Mouse (Mus musculus): ENCODE data around the gene Oip5. TPM values are rescaled to one million over a fixed set of nuclear protein-coding genes. Genes with fewer than 3 reads are reported as not detected.
"Not testable (repeated sequence)": the region's sequence is repeated elsewhere in the genome, so short reads cannot be mapped to it uniquely, and the experiment has no call there.

The Oip5 gene
- polyA plus RNA-seq, 1 experiment from 2014 or later: 16.6 TPM

DNA sequence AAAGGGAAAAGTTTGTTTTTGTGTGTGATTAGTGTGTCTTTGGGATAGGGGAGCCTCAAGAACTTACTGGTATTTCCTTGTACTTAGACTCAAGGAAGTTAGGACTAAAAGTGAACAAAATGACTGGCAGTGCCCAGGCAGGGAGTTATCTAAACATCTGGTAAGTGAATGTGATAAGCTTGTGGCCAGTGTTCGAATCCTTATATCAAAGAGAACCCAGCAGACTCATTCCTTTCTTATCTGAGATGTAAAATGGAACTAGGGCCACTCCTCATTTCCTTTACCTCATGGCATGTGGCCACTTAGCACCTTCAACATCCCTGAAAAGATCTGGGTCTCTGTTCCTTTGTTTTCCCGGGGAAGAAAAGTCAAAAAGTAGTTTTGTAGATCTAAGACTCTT lies 14.4 kb downstream of the Oip5 start:
- Histone ChIP-seq H3K4me1 (0 out of 2 replicates have a peak, but pooled peaks cover 2% of the 10 kb centered on the region), H3K4me2 (no peak overlapping the region), H3K27me3 (no peaks in the 10 kb centered on the region), H3K9me3 (no peaks in the 10 kb centered on the region), H3K4me3 (no peak overlapping the region), H3K9ac (no peak overlapping the region), H3K27ac (no peak overlapping the region), H3K36me3 (peaks cover 54% of the 10 kb centered on the region)
- ATAC-seq (ENCODE audit: insufficient number of reproducible peaks, low FRiP score, low TSS enrichment, low read depth): no peak
- 84% methylated on average over 2 of the region's 2 CpGs for WGBS

DNA sequence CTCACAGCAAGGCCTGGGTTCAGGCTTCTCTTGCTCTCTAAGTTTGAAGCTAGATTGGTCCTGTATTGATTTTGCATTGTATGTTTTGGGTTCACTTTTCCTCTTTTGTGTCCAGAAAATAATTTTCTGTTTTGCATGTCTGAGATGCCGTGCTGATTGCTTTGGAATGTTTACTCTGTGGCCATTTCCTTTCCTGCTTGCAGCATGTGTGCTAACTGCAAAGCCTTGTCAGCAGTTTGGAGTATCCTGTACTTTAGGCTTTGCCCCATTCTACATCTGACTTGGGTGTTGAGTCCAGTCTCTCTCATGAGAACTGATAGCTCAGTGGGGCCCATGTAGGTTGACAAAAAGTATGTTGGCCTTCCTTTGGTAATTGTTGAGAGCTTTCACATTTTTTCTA lies 15.8 kb downstream of the Oip5 start:
- Histone ChIP-seq H3K9me3 (no peaks in the 10 kb centered on the region), H3K27me3 (no peaks in the 10 kb centered on the region), H3K27ac (no peak overlapping the region), H3K4me1 (0 out of 2 replicates have a peak, but pooled peaks cover 2% of the 10 kb centered on the region), H3K4me2 (no peak overlapping the region), H3K36me3 (peaks cover 52% of the 10 kb centered on the region), H3K9ac (no peak overlapping the region), H3K4me3 (no peak overlapping the region)
- no peak for ATAC-seq (ENCODE audit: insufficient number of reproducible peaks, low FRiP score, low TSS enrichment, low read depth)
- WGBS: 70% methylated on average over 1 of the region's 1 CpGs

DNA sequence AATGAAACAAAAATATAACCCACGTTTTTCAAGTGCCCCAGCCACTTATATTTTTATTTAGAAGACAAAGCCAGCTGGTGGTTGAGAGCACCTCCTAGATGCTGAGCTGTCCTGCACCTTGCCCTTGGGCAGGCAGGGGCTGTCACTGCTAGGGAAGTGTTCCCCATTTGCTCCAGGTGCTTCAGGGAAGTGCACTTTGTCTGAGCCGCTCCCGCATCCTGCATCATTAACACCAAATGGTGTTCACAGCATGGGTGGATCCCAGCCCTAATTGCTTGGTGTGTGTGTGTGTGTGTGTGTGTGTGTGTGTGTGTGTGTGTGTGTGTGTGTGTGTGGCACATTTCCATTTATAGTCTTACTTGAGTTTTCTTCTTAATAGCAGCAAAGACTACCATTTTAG lies 16.7 kb downstream of the Oip5 start:
- H3K4me3 ChIP-seq; H3K4me1 ChIP-seq; H3K27ac ChIP-seq; H3K4me2 ChIP-seq; H3K9me3 ChIP-seq; H3K27me3 ChIP-seq; ATAC-seq (ENCODE audit: insufficient number of reproducible peaks, low FRiP score, low TSS enrichment, low read depth); H3K9ac ChIP-seq: not testable (repeated sequence)
- H3K36me3 ChIP-seq: peaks cover 55% of the 10 kb centered on the region
- 41% methylated on average over 3 of the region's 3 CpGs for WGBS

DNA sequence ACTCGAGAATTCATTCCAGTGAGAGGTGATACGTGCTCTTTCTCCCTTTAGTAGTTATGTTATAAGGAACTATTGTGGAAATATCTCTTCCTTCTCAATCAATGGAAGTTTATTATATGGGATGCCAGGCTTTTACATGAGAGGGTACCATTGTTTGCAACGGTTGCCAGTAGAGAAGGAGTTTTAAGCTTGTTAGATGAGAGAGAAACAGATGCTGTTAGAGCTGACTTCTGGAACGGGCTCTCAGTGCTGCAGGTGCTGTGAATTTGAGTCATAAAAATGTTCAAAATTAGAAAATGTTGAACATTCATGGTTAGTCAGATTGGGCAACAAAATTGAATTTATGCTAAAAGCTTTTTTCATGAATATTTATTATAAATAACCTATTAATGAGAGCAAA lies 17.2 kb downstream of the Oip5 start:
- H3K36me3 ChIP-seq: peaks cover 57% of the 10 kb centered on the region
- no peak overlapping the region for H3K4me3 ChIP-seq
- 74% methylated on average over 4 of the region's 4 CpGs for WGBS
- no peaks in the 10 kb centered on the region for H3K27me3 ChIP-seq
- ATAC-seq (ENCODE audit: insufficient number of reproducible peaks, low FRiP score, low TSS enrichment, low read depth): no peak
- no peak overlapping the region for H3K9ac ChIP-seq
- H3K4me1 ChIP-seq: 0 out of 2 replicates have a peak, but pooled peaks cover 2% of the 10 kb centered on the region
- no peak overlapping the region for H3K27ac ChIP-seq
- no peak overlapping the region for H3K4me2 ChIP-seq
- H3K9me3 ChIP-seq: no peaks in the 10 kb centered on the region

DNA sequence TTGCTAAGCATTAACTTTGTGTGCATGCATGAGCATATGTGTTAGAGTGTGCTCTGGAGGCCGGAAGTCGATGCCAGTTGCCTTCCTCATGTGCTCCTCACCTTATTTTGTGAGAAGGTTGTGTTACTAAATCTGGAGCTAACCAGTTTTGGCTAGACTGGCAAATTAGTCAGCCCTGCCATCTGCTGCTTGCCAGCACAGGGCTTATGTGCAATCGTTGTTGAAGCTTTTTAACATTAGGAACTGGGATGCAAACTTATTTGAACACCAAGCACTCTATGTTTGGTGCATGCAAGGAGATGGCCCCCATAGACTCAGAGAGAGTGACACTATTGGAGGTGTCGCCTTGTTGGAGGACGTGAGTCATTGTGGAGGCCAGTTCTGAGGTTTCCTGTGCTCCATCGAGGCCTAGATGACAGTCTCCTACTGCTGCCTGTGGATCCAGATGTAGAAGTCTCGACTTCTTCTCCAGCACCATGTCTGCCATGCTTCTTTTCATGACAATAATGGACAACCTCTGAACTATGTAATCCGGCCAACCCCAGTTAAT lies 21.4 kb downstream of the Oip5 start:
- H3K9me3 ChIP-seq: no peaks in the 10 kb centered on the region
- 87% methylated on average over 8 of the region's 8 CpGs for WGBS
- no peak overlapping the region for H3K4me3 ChIP-seq
- no peak overlapping the region for H3K27ac ChIP-seq
- H3K36me3 ChIP-seq: peaks cover 38% of the 10 kb centered on the region
- H3K27me3 ChIP-seq: no peaks in the 10 kb centered on the region
- 0 out of 2 replicates have a peak, but pooled peaks cover 2% of the 10 kb centered on the region for H3K4me1 ChIP-seq
- no peak for ATAC-seq (ENCODE audit: insufficient number of reproducible peaks, low FRiP score, low TSS enrichment, low read depth)
- H3K4me2 ChIP-seq: no peak overlapping the region
- H3K9ac ChIP-seq: no peak overlapping the region

DNA sequence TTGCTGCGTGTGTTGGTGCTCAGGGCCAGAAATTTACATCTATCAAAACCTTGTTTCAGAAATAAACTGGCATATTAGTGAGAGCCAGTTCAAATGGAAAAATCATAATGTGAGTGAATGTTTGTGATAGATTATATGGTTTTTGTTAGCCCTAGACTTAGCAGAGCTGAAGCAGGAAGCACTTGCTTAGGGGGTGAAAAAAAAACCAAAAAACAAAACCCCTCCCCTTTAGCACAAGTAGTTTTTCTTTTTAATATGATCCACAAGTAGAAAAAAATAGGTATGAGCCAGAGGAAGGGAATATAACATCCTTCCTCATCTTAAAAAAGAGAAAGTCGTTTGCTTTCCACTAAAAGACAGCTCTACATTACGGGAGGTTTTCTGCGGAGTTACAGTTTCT lies 23.0 kb downstream of the Oip5 start:
- H3K9ac ChIP-seq: peak overlapping the region; percentile 86; the same call in 1 of the 2 replicates
- no peaks in the 10 kb centered on the region for H3K27me3 ChIP-seq
- 23% methylated on average over 4 of the region's 4 CpGs for WGBS
- peaks cover 31% of the 10 kb centered on the region for H3K36me3 ChIP-seq
- H3K27ac ChIP-seq: no peak overlapping the region
- no peaks in the 10 kb centered on the region for H3K9me3 ChIP-seq
- no peak for ATAC-seq (ENCODE audit: insufficient number of reproducible peaks, low FRiP score, low TSS enrichment, low read depth)
- no peaks in the 10 kb centered on the region for H3K4me1 ChIP-seq
- peak overlapping the region; percentile 49 for H3K4me2 ChIP-seq
- peak overlapping the region; percentile 86 for H3K4me3 ChIP-seq

DNA sequence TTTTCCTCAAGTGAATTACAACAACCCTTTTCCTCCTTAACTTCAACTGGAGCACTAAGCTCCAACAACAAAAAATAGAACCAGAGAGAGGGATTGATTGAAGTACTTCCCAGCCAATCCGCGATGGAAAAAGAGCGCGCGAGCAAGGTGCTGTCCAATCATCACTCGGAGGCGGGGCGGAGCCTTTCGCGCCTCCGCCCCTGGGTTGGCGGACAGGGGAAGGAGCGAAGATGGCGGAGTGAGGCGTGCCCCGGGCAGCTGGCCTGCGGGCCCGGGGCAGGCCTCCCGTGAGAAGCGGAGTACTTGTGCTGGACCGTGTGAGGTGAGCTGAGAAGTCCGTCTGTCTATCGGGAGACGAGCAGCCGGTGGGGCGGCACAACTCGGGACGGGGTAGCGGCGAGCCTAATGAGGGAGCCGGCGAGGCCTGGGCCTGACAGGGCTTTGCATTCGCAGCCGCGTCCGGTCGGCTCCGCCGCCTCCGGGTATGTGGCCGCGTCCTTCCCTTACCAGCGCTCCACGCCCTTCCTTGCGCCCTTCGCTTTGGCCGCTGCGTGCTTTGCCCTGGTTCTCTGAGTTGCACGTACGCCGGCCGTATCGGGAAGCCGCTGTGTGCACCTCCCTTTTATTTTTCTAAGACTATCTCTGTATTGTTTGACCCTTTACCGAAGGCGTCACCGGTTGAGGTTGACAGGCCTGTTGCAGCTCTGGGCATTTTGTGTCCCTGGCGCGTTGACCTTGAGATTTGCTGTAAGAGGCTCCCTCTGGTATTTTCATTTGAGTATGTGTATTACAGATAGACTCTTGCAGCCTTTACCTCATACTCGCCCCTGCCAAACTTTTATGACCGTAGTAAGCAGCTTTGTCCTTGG lies 23.9 kb downstream of the Oip5 start:
- Histone ChIP-seq H3K36me3 (peaks cover 26% of the 10 kb centered on the region), H3K9ac (peak overlapping the region; percentile 86), H3K4me3 (peak overlapping the region; percentile 86), H3K27ac (peak overlapping the region; percentile 90), H3K4me1 (no peaks in the 10 kb centered on the region), H3K27me3 (no peaks in the 10 kb centered on the region), H3K4me2 (peak overlapping the region; percentile 49), H3K9me3 (no peaks in the 10 kb centered on the region)
- ATAC-seq (ENCODE audit: insufficient number of reproducible peaks, low FRiP score, low TSS enrichment, low read depth): peak; percentile 96
- WGBS: under 1% methylated on average over 61 of the region's 61 CpGs

DNA sequence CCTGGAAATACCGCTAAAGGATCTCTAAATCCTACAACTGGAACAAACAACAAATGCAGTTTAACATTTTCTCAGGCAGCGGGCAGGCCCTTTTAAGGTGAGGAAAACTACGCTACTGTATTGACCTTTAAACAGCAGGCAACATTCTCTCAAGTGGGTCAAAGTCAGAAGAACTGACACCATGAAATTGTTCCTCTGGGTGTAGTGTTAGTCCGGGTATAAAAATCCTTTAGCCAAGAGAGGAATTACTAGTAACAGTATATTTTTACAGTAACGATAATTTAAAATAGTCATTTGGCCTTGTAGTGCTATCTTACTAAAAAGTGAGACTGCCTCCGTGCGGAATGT lies 24.5 kb downstream of the Oip5 start:
- WGBS: 8% methylated on average over 7 of the region's 7 CpGs
- H3K9ac ChIP-seq: no peak overlapping the region
- peak; percentile 11; the same call in 1 of the 2 replicates for ATAC-seq (ENCODE audit: insufficient number of reproducible peaks, low FRiP score, low TSS enrichment, low read depth)

DNA sequence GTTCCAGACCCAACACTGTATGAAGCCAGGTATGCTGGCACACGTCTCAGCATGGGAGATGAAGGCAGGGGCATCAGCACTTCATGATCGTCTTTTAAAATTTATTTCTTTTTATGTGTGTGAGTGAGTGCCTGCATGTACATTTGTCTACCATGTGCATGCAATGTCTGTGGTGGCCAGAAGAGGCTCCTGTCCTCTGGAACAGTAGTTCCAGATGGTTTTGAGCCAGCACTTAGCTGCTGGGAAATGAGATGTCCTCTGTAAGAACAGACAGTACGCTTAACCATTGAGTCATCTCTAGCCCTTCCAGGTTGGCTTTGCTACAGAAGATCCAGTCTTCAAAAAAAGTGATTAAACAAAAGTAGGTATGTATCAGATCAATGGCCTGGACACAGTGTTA lies 27.0 kb downstream of the Oip5 start:
- H3K4me3 ChIP-seq: no peak overlapping the region
- no peak overlapping the region for H3K27ac ChIP-seq
- no peak overlapping the region for H3K9ac ChIP-seq
- peaks cover 1% of the 10 kb centered on the region; the same call in 1 of the 2 replicates for H3K36me3 ChIP-seq
- ATAC-seq (ENCODE audit: insufficient number of reproducible peaks, low FRiP score, low TSS enrichment, low read depth): no peak
- H3K27me3 ChIP-seq: no peaks in the 10 kb centered on the region
- 86% methylated on average over 3 of the region's 3 CpGs for WGBS
- H3K4me1 ChIP-seq: no peaks in the 10 kb centered on the region
- H3K4me2 ChIP-seq: no peak overlapping the region
- no peaks in the 10 kb centered on the region for H3K9me3 ChIP-seq

More for the DNA sequence above, 24.5 kb downstream of the Oip5 start:
- Histone ChIP-seq H3K9me3 (no peaks in the 10 kb centered on the region), H3K4me3 (peak overlapping the region; percentile 86), H3K4me2 (peak overlapping the region; percentile 33), H3K36me3 (peaks cover 21% of the 10 kb centered on the region), H3K27ac (peak overlapping the region; percentile 80), H3K4me1 (no peaks in the 10 kb centered on the region), H3K27me3 (no peaks in the 10 kb centered on the region)

DNA sequence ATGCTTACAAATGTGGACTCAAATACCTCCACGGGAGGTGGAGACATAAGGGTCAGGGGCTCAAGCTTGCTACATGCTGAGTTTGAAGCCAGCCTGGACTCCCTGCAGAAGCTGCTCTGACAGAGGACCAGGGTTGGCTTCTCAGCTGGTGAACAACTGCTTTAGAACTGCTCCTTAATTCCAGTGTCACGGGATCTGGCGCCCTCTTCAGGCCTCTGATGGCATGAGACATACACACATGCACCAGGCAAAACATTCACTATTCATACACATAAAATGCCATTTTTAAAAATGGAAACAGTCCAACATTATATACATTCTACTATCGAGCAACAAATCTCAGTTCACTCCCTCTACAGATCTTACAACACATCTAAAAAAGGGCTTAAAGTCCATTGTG lies 30.9 kb downstream of the Oip5 start:
- no peak overlapping the region for H3K27ac ChIP-seq
- H3K9ac ChIP-seq: no peak overlapping the region
- no peaks in the 10 kb centered on the region for H3K27me3 ChIP-seq
- peaks cover 7% of the 10 kb centered on the region; the same call in 1 of the 2 replicates for H3K36me3 ChIP-seq
- 21% methylated on average over 4 of the region's 4 CpGs for WGBS
- H3K4me3 ChIP-seq: no peak overlapping the region
- no peaks in the 10 kb centered on the region for H3K9me3 ChIP-seq
- no peaks in the 10 kb centered on the region for H3K4me1 ChIP-seq
- ATAC-seq (ENCODE audit: insufficient number of reproducible peaks, low FRiP score, low TSS enrichment, low read depth): no peak
- no peak overlapping the region for H3K4me2 ChIP-seq

DNA sequence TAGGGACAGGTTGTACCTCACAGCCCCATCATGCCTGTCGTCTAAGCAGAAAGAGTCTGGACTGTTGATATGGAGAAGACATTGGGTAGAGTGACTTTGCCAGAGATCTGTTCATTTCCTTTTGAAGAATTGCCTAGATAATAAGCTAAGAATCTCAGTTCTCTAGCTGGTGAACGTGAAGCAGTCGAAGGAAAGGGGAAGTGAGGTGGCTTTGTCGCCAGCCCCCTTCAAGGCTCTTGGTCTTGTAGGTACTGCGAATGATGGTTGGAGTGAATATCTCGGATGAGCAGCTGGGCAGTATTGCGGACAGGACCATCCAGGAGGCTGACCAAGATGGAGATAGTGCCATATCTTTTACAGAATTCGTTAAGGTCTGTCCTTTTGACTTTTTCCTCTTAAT lies 34.0 kb downstream of the Oip5 start:
- H3K4me3 ChIP-seq: no peak overlapping the region
- no peaks in the 10 kb centered on the region for H3K9me3 ChIP-seq
- no peaks in the 10 kb centered on the region for H3K27me3 ChIP-seq
- H3K4me2 ChIP-seq: no peak overlapping the region
- ATAC-seq (ENCODE audit: insufficient number of reproducible peaks, low FRiP score, low TSS enrichment, low read depth): no peak
- H3K9ac ChIP-seq: no peak overlapping the region
- WGBS: 85% methylated on average over 8 of the region's 8 CpGs
- H3K4me1 ChIP-seq: no peaks in the 10 kb centered on the region
- H3K27ac ChIP-seq: no peak overlapping the region
- H3K36me3 ChIP-seq: peaks cover 20% of the 10 kb centered on the region; the same call in 1 of the 2 replicates

DNA sequence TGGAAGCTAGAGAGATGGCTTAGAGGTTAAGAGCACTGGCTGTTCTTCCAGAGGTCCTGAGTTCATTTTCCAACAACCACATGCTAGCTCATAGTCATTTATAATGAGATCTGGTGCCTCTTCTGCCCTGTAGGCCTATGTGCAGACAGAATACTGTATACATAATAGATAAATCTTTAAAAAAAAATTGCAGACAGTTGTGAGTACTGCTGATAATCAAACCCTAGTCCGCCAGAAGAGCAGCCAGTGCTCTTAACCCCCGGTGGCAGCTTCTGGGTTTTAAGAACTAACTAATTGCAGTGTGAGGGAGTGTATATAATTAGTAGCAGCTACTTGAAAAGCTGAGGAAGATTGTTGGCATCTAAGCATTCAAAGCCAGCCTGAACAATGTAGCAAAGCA lies 34.8 kb downstream of the Oip5 start:
- H3K9ac ChIP-seq: no peak overlapping the region
- peaks cover 22% of the 10 kb centered on the region; the same call in 1 of the 2 replicates for H3K36me3 ChIP-seq
- no peak for ATAC-seq (ENCODE audit: insufficient number of reproducible peaks, low FRiP score, low TSS enrichment, low read depth)
- H3K4me1 ChIP-seq: no peaks in the 10 kb centered on the region
- H3K27me3 ChIP-seq: no peaks in the 10 kb centered on the region
- no peak overlapping the region for H3K27ac ChIP-seq
- no peak overlapping the region for H3K4me3 ChIP-seq
- H3K9me3 ChIP-seq: no peaks in the 10 kb centered on the region
- H3K4me2 ChIP-seq: no peak overlapping the region
- 37% methylated on average over 2 of the region's 2 CpGs for WGBS

Data from limb, embryonic 15.5 days (tissue).